8 mouse cellular contexts compared by ENCODE assay signal in genomic region chr6:34511410-34511809, GRCm38 (mm10). TPM values are rescaled to one million over a fixed set of nuclear protein-coding genes. Genes with fewer than 3 reads are reported as not detected.
DNase-seq lines count a peak whose midpoint lies in the region; ATAC-seq and TF ChIP-seq lines count a peak whose summit lies in the region.

No protein-coding gene starts in this region.

- H3K9ac ChIP-seq in limb, embryonic 14.5 days (ENCODE audit: low read depth, low read length, severe bottlenecking) = no peak overlapping the region

- no peaks in the 10 kb centered on the region for H3K9me3 ChIP-seq in limb, embryonic 14.5 days (ENCODE audit: control insufficient read depth, low read length)

- H3K36me3 ChIP-seq in kidney, adult 2 months (ENCODE audit: control insufficient read depth, insufficient read depth, low read length) = no peaks in the 10 kb centered on the region
- H3K36me3 ChIP-seq in limb, embryonic 14.5 days (ENCODE audit: control insufficient read depth, insufficient read depth, low read length) = 0 out of 2 replicates have a peak, but pooled peaks cover 2% of the 10 kb centered on the region

- no peak overlapping the region for H3K27ac ChIP-seq in kidney, adult 2 months (ENCODE audit: insufficient read depth, low read depth, low read length)
- H3K27ac ChIP-seq in limb, embryonic 14.5 days (replicated peaks; ENCODE audit: low read depth, low read length) = no peak overlapping the region

- H3K4me1 ChIP-seq in kidney, adult 2 months (ENCODE audit: control insufficient read depth, insufficient read depth, low read length) = no peaks in the 10 kb centered on the region
- peaks cover 20% of the 10 kb centered on the region for H3K4me1 ChIP-seq in limb, embryonic 14.5 days (ENCODE audit: control insufficient read depth, insufficient read depth, low read length)

- 40% methylated on average over 2 of the region's 2 CpGs for WGBS in kidney, adult 2 months
- 54% methylated on average over 2 of the region's 2 CpGs for WGBS in limb, embryonic 14.5 days

- DNase-seq in kidney, adult 2 months = peak; percentile 53
- no peak for DNase-seq in kidney, adult 11 months
- DNase-seq in NIH3T3 (ENCODE audit: low read depth) = peak; percentile 92
- DNase-seq in limb, embryonic 14.5 days (ENCODE audit: low spot score) = peak; percentile 80
- peak; percentile 76 for DNase-seq in retina, postnatal 1 day
- DNase-seq in layer of hippocampus, postnatal 36 days = no peak

- ATAC-seq in erythroid progenitor cell, adult 5-6 weeks (replicated peaks; ENCODE audit: low FRiP score, poor library complexity, severe bottlenecking) = peak; percentile 41; the same call in 1 of the 2 replicates
- peak; percentile 81 for ATAC-seq in limb, embryonic 14.5 days (ENCODE audit: low FRiP score, low read depth)
- no peak for ATAC-seq in inflammation-experienced regulatory T-cells, adult 6 months

- peak; percentile 46 for TF ChIP-seq CTCF in kidney, adult 2 months (conservative IDR thresholded peaks at IDR 0.05; ENCODE audit: insufficient read depth, insufficient read length, low read depth, low read length)

- no peak for TF ChIP-seq POLR2A in kidney, adult 2 months (IDR thresholded peaks at IDR 0.05; ENCODE audit: low read depth, low read length)
- no peak for TF ChIP-seq POLR2A in limb, embryonic 14.5 days (IDR thresholded peaks at IDR 0.05; ENCODE audit: borderline replicate concordance, extremely low read depth, insufficient read depth, insufficient read length)

- no peak overlapping the region for H3K4me2 ChIP-seq in limb, embryonic 14.5 days (replicated peaks; ENCODE audit: low read depth, low read length, severe bottlenecking)

- no peak overlapping the region for H3K4me3 ChIP-seq in kidney, adult 2 months (ENCODE audit: insufficient read depth, low read depth, low read length)
- no peak overlapping the region for H3K4me3 ChIP-seq in limb, embryonic 14.5 days (replicated peaks; ENCODE audit: low read length)

- no peaks in the 10 kb centered on the region for H3K27me3 ChIP-seq in kidney, adult 2 months (replicated peaks; ENCODE audit: control insufficient read depth, insufficient read depth, low read length)
- H3K27me3 ChIP-seq in limb, embryonic 14.5 days (ENCODE audit: control insufficient read depth, insufficient read depth, low read length) = no peaks in the 10 kb centered on the region

RNA-seq across cellular contexts. Expression of gene Bpgm, which starts 35.4 kb away (rescaled TPM):
- polyA plus RNA-seq in kidney, adult 2 months (2012; rRNA removed) = 24.4 and 32.4 TPM in 2 replicates
- 61.6 and 83.8 TPM in 2 replicates for total RNA-seq in erythroid progenitor cell, adult 5-6 weeks (2015; ENCODE audit: low replicate concordance)
- total RNA-seq in erythroid progenitor cell, adult 5-6 weeks (2017; ENCODE audit: low replicate concordance) = 139 and 182 TPM in 2 replicates
- polyA plus RNA-seq in limb, embryonic 14.5 days (2012; rRNA removed) = 30.0 and 38.5 TPM in 2 replicates
- 37.1 and 37.5 TPM in 2 replicates for polyA plus RNA-seq in limb, embryonic 14.5 days (2014; fragmentation: Nextera tagmentation; extraction: Ambion mirVana)
- 10 to 100 TPM; 18.5 to 29.6 (median 20.1) TPM for polyA plus RNA-seq in inflammation-experienced regulatory T-cells, adult 6 months (2017; shearing (Covaris generic))
- 10 to 100 TPM; 65.7 to 69.3 TPM for total RNA-seq in layer of hippocampus, postnatal 36 days (2021)

Comparison
In these comparisons a context has a peak if more than half of its experiments do, and no peak if none do; other contexts are left out.
1. DNase-seq: peak in kidney, adult 2 months (single experiment), NIH3T3 (single experiment), limb, embryonic 14.5 days (single experiment) and retina, postnatal 1 day (single experiment); none in kidney, adult 11 months (single experiment) and layer of hippocampus, postnatal 36 days (0 of 2).